Mouse (Mus musculus) v-Abl transformed pro-B cells (cell line): ENCODE measurements around the gene Ccdc9.

Experiments used
- in situ Hi-C, 2 experiments: fragments of 400-800 bp; cut with MboI; formaldehyde crosslinking; loops; one replicate each; pipeline ENCODE4 v1.15.1; 2025; ENCODE audit not compliant: unreplicated experiment in 2 of 2

The Ccdc9 gene

DNA sequence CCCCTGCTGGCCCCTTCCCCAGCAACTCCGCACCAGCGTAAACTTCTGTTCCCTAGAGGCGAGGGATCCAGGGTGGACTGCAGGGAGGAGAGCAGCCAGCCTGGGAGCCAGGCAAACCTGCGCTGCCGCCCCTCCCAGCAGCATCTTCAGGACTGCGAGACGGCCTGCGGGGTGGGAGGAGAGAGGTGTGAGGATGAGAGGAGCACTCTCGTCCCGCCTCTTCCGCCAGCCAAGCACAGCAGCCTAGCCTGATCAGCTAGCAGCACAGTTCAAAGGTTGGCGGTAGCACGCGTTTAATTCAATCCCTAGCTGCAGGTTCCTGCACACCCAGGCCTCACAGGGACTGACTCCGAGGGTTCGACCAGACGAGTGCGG is 12.8 kb downstream of the Ccdc9 start:
- in situ Hi-C loops = loop anchor here (25.0 kb wide), 1 partner anchor 286 kb away; no protein-coding TSS in a partner anchor

DNA sequence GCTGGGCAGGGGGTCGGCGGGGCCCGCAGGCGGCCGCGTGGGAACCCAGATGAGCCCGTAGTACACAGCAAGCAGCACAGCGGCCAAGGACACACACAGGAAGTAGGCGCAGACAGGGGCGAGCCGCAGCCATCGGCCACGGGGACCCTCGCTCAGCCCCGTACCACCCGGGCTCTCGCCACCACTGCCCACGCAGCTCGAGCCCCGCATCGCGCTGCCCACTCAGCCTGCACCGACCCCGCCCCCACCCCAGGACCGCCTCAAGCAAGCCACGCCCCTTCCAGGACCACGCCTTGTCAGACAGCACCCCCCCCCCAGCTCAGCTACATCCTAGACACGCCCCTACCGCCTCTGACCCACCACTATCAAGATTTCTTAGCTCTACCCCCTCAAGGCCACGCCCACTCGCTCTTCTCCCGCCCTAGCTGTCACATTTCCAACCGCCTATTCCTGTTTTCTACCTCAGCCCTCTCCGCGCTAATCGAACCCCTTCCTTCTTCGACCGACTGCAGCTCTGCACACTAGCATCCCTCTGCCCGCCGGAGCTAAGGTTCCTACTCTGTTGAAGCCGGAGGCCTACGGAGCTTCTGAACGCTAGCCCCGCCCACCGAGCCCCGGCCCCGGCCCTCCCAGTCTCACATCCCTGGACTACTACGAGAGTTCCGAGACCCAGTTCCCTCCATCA is 13.4 kb downstream of the Ccdc9 start, which contains the start of gene Inafm1:
Gene Inafm1, minus strand, starts transcription at position 537 of the 685 bp plus-strand sequence.
- in situ Hi-C loops = loop anchor here (25.0 kb wide), 1 partner anchor 286 kb away; no protein-coding TSS in a partner anchor

DNA sequence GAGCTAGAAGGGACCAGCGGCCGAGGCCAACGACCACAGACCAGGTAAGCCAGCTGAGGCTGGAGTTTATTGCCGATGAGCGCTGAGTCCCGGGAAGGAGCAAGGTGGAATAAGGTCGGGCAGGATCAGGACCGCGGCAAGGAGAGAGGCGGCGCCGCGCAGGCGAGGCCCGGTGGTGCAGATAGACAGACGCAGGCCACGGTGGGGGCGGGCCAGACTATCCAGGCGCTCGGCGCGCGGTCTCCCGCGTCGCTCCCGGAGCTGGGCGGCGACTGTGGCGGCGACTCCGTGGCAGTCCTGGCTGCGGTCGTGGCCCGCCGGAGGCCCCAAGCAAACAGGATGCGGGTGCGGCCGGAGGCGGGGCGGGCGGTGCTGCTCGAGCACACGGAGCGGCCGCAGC is 13.9 kb downstream of the Ccdc9 start:
- in situ Hi-C loops = loop anchor here (25.0 kb wide), 1 partner anchor 285 kb away; no protein-coding TSS in a partner anchor

DNA sequence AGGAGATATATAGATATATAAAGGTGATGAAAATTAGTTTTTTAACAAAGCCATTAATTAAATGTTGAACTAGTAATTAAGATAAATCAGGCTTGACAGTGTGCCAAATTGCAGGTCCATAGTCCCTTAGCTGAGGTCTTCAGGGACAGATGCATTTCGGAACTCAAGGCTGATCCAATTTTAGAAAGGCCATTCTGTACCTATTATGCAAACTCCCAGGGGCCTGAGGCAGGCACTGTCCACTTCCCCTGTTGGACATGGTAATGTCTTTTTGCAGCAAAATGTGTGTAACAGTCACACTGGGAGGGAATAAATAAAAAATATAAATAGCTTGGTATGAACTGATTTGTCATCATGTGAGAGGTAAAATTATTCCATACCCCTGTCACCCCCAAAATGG is 15.5 kb downstream of the Ccdc9 start:
- in situ Hi-C loops = loop anchor here (25.0 kb wide), 1 partner anchor 284 kb away; no protein-coding TSS in a partner anchor

- in situ Hi-C loops = loop anchor here (10.0 to 25.0 kb wide), 2 partner anchors 202 to 279 kb away; partner anchors contain the start of gene Zfp541 (in 1 of the 2)
Observed at GRCm38 (mm10) chr7:16266593-16266992, 20.0 kb downstream of the Ccdc9 start.

GRCm38 (mm10) chr7:16265856-16266255 is 20.7 kb downstream of the Ccdc9 start:
- in situ Hi-C loops = loop anchor here (10.0 to 25.0 kb wide), 2 partner anchors 201 to 279 kb away; partner anchors contain the start of gene Zfp541 (in 1 of the 2)

- in situ Hi-C loops = loop anchor here (5.0 to 25.0 kb wide), 3 partner anchors 72 to 277 kb away; partner anchors contain the start of gene Zfp541 (in 1 of the 2)
Observed at GRCm38 (mm10) chr7:16263843-16264242, 22.8 kb downstream of the Ccdc9 start.

- in situ Hi-C loops = loop anchor here (5.0 to 25.0 kb wide), 3 partner anchors 71 to 276 kb away; partner anchors contain the start of gene Zfp541 (in 1 of the 2)
Observed at GRCm38 (mm10) chr7:16263015-16263787, 23.4 kb downstream of the Ccdc9 start.

GRCm38 (mm10) chr7:16261097-16261496 is 25.5 kb downstream of the Ccdc9 start:
- in situ Hi-C loops = loop anchor here (5.0 to 25.0 kb wide), 3 partner anchors 69 to 274 kb away; partner anchors contain the start of gene Zfp541 (in 1 of the 2)

GRCm38 (mm10) chr7:16259110-16259590 is 27.4 kb downstream of the Ccdc9 start, which contains the start of gene C5ar1:
TSS of gene C5ar1 (minus strand) at chr7:16259540.
- in situ Hi-C loops = loop anchor here (25.0 kb wide), 1 partner anchor 272 kb away; no protein-coding TSS in a partner anchor

DNA sequence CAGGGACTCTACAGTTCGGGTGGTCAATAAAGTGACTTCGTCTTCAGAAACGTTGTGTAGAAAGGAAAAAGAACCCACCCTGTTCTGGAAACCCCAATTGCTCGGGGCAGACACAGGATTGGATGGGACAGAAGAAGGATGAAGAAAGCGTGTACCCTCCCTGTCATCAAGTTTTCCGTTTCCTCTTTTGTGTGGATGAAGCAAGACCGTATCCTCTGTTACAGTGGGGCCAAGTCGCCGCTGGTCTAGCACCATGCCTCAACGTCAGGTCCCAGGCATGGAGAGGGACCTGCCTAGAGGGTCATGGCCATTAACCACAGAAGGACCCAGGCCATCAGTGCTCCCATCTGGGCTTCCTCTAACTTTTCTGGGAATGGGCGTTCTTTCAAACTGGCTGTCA is 28.8 kb downstream of the Ccdc9 start:
- in situ Hi-C loops = loop anchor here (25.0 kb wide), 1 partner anchor 271 kb away; no protein-coding TSS in a partner anchor

GRCm38 (mm10) chr7:16255963-16256362 is 30.6 kb downstream of the Ccdc9 start:
- in situ Hi-C loops = loop anchor here (25.0 kb wide), 1 partner anchor 269 kb away; no protein-coding TSS in a partner anchor

GRCm38 (mm10) chr7:16254195-16254594 is 32.4 kb downstream of the Ccdc9 start:
- in situ Hi-C loops = loop anchor here (25.0 kb wide), 1 partner anchor 267 kb away; no protein-coding TSS in a partner anchor

DNA sequence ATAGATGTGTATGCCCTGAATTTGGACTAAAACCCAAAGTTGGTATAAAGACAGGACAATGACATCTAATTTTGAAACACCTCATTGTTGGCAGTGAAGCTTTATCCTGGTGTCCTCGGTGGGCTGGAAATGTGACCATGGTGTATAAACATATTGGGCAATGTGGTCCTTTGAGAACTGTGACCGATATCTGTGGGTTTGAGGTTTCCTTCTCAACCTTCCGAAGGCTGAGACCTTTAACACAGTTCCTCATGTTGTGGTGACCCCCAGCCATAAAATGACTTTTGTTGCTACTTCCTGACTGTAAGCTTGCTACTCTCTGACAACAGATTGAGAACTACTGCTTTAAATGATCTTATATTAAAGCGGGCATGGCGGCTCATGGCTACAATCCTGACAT is 35.9 kb downstream of the Ccdc9 start:
- in situ Hi-C loops = loop anchor here (25.0 kb wide), 1 partner anchor 263 kb away; no protein-coding TSS in a partner anchor

- in situ Hi-C loops = no loop called here
Observed at GRCm38 (mm10) chr7:16245958-16246357, 40.6 kb downstream of the Ccdc9 start.

DNA sequence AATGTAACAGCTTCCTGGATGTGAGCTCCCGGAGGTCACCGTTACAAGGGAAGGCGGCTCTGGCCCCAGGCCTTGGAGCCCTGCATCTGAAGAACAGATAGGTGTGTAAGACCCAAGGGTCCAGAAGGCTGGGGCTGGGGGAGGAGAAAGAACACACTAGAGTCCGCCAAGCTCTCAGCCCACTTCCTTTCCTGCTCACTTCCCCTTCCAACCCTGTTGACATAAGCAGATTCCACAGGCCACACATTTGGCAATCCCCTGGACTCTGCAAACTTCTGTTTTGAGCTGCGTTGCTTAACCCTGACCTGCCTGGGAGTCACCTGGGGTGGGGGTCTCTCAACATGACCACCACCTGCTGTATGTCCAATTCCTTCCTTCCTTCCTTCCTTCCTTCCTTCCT is 42.5 kb downstream of the Ccdc9 start, which contains the start of gene C5ar2:
Gene C5ar2, minus strand, starts transcription at position 88 of the 400 bp plus-strand sequence.
- in situ Hi-C loops = no loop called here

GRCm38 (mm10) chr7:16242198-16242597 is 44.4 kb downstream of the Ccdc9 start:
- in situ Hi-C loops = no loop called here

DNA sequence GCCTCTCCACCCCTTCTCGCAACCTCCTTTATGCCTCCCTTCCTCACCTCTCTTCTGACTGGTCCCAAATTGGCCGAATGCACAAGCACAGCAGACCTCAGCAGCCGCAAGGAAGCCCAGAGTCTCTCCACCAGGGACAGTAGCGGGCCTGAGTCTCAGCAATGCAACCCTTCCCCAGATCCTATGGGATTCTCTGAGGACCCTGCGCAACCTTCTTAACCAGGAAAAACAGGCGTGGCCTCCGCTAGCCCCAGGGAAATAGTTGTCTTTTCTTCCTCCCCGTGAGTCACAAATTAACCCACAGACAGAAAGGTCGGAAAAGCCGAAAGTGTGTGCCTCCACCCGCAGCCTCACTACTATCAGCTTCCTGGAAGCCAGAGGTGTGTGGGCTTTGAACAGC is 44.8 kb downstream of the Ccdc9 start:
- in situ Hi-C loops = no loop called here

DNA sequence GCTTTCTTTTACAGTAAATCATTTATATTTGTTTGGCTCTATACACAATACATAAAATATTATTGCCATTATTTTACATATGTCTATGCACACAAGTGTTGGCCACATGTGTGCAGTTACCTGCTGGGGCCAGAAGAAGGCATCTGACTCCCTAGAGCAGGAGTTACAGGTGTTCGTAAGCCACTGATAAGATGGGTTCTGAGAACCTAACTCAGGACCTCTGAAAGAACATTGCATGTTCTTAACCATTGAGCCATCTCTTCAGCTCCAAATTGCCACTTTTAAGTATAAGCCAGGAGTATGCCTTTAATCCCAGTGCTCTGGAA is 45.7 kb downstream of the Ccdc9 start:
- in situ Hi-C loops = no loop called here

- in situ Hi-C loops = no loop called here
Observed at GRCm38 (mm10) chr7:16240281-16240977, 46.2 kb downstream of the Ccdc9 start.
